Mouse (Mus musculus) stomach, embryonic 14.5 days (tissue): ENCODE results near the gene Fzr1. TPM values are rescaled to one million over a fixed set of nuclear protein-coding genes. Genes with fewer than 3 reads are reported as not detected.

Source experiments
- ATAC-seq: fragments of 200-750 bp; cut with Nextera tagmentation; 2 replicates; pipeline ENCODE4 v1.8.0; 2017; ENCODE audit warnings: low read depth, moderate TSS enrichment; ENCODE audit not compliant: insufficient number of reproducible peaks, insufficient read depth, low FRiP score
- H3K27ac ChIP-seq: fragments of 300-500 bp; sonication (generic); 2 replicates; pipeline ENCODE4 v1.5.1; 2014; ENCODE audit warnings: mild to moderate bottlenecking, low read length, moderate library complexity, mixed read lengths
- H3K27me3 ChIP-seq: fragments of 300-500 bp; sonication (generic); 2 replicates; pipeline ENCODE4 v1.6.1; 2014; ENCODE audit warnings: low read length, control low read depth, mixed read lengths; ENCODE audit not compliant: control insufficient read depth, insufficient read depth
- H3K36me3 ChIP-seq: fragments of 300-500 bp; sonication (generic); 2 replicates; pipeline ENCODE4 v1.6.1; 2014; ENCODE audit warnings: mild to moderate bottlenecking, control low read depth, low read length, moderate library complexity, mixed read lengths; ENCODE audit not compliant: control insufficient read depth, insufficient read depth
- H3K4me1 ChIP-seq: fragments of 300-500 bp; sonication (generic); 2 replicates; pipeline ENCODE4 v1.6.1; 2014; ENCODE audit warnings: low read length, control low read depth, mixed read lengths; ENCODE audit not compliant: control insufficient read depth, insufficient read depth
- H3K4me2 ChIP-seq: fragments of 300-500 bp; sonication (generic); replicated peaks from 2 replicates; pipeline ENCODE4 v1.6.1; 2014; ENCODE audit warnings: low read depth, low read length, control low read depth
- H3K4me3 ChIP-seq: fragments of 300-500 bp; sonication (generic); 2 replicates; pipeline ENCODE4 v1.5.1; 2014; ENCODE audit warnings: low read depth, low read length, control low read depth
- H3K9ac ChIP-seq: fragments of 300-500 bp; sonication (generic); replicated peaks from 2 replicates; pipeline ENCODE4 v1.6.1; 2014; ENCODE audit warnings: low read depth, mild to moderate bottlenecking, control low read depth, low read length, moderate library complexity, mixed read lengths
- H3K9me3 ChIP-seq: fragments of 300-500 bp; sonication (generic); 2 replicates; pipeline ENCODE4 v1.6.1; 2016; ENCODE audit warnings: low read depth, low read length, control low read depth; ENCODE audit not compliant: control insufficient read depth
- WGBS: fragments of 180-500 bp; shearing (Covaris S2); extraction: QIAGEN DNeasy Blood & Tissue Kit; methylation state at CpG from one replicate; pipeline ENCODE4 v1.1.7; 2014; 5-methylcytosine and 5-hydroxymethylcytosine counted together
- polyA plus RNA-seq: library from polyadenylated mRNA; unstranded; fragments of >200 nt; fragmentation: Nextera tagmentation; extraction: Ambion mirVana; gene quantifications from 2 replicates; pipeline ENCODE4 v1.2.1, GENCODE M21; 2014

Fzr1 gene
- polyA plus RNA-seq, 1 experiment from 2014 or later, result 88.7 TPM

DNA sequence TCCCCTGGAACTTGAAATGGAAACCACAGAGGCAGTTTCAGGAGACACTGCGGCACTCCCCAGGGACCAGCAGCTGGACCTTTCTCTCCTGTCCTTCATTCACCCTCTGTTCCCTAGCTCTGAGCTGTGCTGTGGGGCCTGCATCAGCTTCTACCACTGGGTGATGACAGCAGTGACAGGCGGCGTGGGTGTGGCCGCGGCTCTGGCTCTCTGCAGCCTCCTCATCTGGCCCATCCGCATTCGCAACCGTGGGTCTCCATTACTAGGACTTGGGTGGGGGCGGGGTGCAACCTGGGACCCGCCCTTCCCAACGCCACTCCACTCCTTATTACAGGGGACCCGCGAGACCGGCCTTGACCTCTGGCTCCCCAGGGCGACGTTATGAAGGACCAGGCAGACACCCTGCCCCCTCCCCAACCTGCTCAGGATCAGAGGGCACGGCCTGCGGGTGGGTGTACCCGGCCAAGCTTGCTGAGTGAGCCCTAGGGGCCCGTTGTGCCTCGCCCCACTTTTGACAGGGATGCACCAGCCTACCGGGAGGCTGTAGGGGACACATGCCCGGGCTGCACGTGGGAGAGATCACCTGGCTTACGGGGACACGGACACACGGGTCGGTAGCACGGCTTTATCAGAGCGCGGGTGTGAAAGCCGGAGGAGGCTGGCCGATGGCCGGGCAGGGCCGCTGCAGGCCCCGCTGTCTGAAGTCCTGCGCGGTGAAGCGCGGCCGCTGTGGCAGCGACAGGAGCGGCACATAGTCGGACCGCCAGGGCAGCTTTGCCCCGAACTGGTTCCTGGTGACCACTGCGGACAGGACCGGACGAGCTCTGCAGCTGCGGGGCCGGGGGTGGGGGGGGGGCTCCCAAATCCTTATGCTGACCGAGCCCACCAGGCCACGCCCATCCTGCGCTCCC, 14.6 kb downstream of the Fzr1 start:
- Histone ChIP-seq H3K27ac (no peak overlapping the region), H3K36me3 (peaks cover 26% of the 10 kb centered on the region), H3K4me2 (peak overlapping the region; percentile 62), H3K9me3 (no peaks in the 10 kb centered on the region), H3K4me3 (peak overlapping the region; percentile 29), H3K9ac (peak overlapping the region; percentile 25; the same call in 1 of the 2 replicates), H3K27me3 (no peaks in the 10 kb centered on the region; the same call in 1 of the 2 replicates), H3K4me1 (peaks cover 23% of the 10 kb centered on the region; the same call in 1 of the 2 replicates)
- 16% methylated on average over 52 of the region's 54 CpGs for WGBS
- 0 out of 2 replicates have a peak, but pooled peaks have one; percentile 2 for ATAC-seq

DNA sequence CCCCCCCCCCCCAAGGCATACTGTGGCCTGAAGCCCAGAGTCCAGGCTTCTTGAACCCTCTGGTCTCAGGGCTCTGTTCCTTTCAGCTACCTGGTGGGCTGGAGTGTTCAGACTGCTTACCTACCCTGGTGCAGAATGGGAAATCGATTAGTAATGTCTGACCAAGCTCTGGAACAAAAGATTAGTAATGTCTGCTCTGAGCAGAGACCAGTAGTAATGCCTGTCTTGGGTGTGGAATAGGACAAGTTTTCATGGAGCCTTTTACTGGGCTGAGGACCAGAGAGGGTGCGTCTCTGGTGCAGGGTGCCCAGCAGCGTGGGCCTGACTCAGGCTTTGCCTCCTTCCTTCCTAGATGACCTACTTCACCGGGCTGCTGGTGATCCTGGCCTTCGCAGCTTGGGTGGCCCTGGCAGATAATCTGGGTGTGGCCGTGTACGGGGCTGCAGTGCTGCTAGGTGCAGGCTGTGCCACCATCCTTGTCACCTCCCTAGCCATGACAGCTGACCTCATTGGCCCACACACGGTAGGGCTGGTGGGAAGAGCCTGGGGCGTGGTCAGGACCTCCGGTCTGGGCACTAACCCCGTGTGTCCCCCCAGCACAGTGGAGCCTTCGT, 15.9 kb downstream of the Fzr1 start:
- peak; percentile 7; the same call in 1 of the 2 replicates for ATAC-seq
- no peaks in the 10 kb centered on the region for H3K9me3 ChIP-seq
- H3K4me3 ChIP-seq, result no peak overlapping the region
- peaks cover 14% of the 10 kb centered on the region for H3K36me3 ChIP-seq
- H3K9ac ChIP-seq, result no peak overlapping the region
- H3K4me1 ChIP-seq, result peaks cover 31% of the 10 kb centered on the region
- H3K27me3 ChIP-seq, result no peaks in the 10 kb centered on the region; the same call in 1 of the 2 replicates
- no peak overlapping the region for H3K27ac ChIP-seq
- 62% methylated on average over 12 of the region's 12 CpGs for WGBS
- H3K4me2 ChIP-seq, result no peak overlapping the region

DNA sequence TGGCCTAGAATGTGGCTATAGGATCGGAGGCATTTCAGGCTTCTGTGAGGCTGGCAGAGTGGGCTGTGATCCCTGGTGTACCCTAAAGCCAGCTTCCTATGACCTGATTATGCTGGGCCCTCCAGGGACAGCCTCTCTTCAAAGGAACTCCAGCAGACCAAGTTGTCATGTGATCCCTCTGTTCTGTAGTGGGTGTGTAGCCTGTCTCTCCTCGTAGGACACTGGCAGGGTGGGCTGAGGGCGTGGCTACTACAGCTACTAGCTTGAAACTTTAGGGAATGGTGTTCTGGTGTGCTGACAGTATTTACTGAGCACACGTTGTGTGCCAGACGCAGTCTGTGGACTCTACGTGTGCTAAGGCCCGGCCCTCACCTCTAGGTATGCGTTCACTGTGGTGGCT, 17.6 kb downstream of the Fzr1 start:
- Histone ChIP-seq H3K4me2 (no peak overlapping the region), H3K9me3 (no peaks in the 10 kb centered on the region), H3K27ac (no peak overlapping the region), H3K27me3 (no peaks in the 10 kb centered on the region; the same call in 1 of the 2 replicates), H3K9ac (no peak overlapping the region), H3K4me1 (peaks cover 34% of the 10 kb centered on the region), H3K4me3 (no peak overlapping the region), H3K36me3 (no peaks in the 10 kb centered on the region)
- ATAC-seq, result no peak; the same call in 1 of the 2 replicates
- WGBS, result 55% methylated on average over 8 of the region's 8 CpGs

DNA sequence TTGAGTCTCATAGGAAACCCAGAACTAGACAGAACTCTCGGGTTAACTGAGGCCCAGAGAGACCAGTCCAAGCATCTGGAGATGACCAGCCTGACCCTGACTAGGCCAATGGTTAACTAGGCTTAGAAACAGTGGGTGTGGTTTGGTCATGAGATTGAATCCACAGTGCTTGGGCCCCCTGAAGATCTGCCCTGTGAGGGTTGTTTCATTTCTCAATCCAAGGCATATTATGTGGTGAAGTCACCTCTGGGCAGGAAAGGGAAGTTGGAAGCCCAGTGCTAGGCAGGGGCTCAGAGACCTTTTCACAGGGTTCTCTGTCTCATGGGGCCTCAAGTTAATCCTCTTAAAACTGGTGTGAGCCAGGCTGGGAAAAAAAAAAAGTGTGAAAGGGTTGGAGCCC, 19.5 kb downstream of the Fzr1 start:
- no peaks in the 10 kb centered on the region; the same call in 1 of the 2 replicates for H3K27me3 ChIP-seq
- H3K4me1 ChIP-seq, result peaks cover 20% of the 10 kb centered on the region
- H3K36me3 ChIP-seq, result no peaks in the 10 kb centered on the region
- no peaks in the 10 kb centered on the region for H3K9me3 ChIP-seq
- H3K4me3 ChIP-seq, result no peak overlapping the region
- 55% methylated on average over 1 of the region's 1 CpGs for WGBS
- H3K4me2 ChIP-seq, result peak overlapping the region; percentile 96
- ATAC-seq, result no peak
- H3K27ac ChIP-seq, result no peak overlapping the region
- no peak overlapping the region for H3K9ac ChIP-seq

DNA sequence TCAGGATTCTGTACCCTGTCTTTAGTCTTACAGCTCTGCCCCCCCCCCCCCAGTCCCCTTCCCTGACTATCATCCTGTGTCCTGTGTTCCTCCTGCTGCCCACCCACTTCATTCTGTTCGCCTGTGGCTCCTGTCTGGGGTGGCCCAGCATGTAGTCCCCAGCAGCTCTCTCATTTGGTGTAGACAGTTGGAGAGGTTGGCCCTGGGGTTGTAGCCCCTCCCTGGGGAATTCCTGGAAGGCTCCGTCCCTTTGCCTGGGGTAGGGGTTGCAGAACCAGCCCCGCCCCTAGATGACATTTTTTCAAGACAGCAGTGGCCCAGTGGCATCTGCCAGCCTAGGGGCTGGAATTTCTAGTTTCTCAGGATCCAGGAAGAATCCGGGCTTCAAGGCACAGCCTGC, 20.1 kb downstream of the Fzr1 start:
- WGBS, result 28% methylated on average over 4 of the region's 4 CpGs
- H3K4me1 ChIP-seq, result peaks cover 14% of the 10 kb centered on the region
- H3K4me2 ChIP-seq, result peak overlapping the region; percentile 96
- H3K4me3 ChIP-seq, result peak overlapping the region; percentile 65
- H3K27ac ChIP-seq, result no peak overlapping the region
- no peaks in the 10 kb centered on the region for H3K9me3 ChIP-seq
- H3K9ac ChIP-seq, result 0 out of 2 replicates have a peak overlapping the region, but pooled peaks have one; percentile 62
- no peaks in the 10 kb centered on the region for H3K36me3 ChIP-seq
- no peak for ATAC-seq
- no peaks in the 10 kb centered on the region; the same call in 1 of the 2 replicates for H3K27me3 ChIP-seq

DNA sequence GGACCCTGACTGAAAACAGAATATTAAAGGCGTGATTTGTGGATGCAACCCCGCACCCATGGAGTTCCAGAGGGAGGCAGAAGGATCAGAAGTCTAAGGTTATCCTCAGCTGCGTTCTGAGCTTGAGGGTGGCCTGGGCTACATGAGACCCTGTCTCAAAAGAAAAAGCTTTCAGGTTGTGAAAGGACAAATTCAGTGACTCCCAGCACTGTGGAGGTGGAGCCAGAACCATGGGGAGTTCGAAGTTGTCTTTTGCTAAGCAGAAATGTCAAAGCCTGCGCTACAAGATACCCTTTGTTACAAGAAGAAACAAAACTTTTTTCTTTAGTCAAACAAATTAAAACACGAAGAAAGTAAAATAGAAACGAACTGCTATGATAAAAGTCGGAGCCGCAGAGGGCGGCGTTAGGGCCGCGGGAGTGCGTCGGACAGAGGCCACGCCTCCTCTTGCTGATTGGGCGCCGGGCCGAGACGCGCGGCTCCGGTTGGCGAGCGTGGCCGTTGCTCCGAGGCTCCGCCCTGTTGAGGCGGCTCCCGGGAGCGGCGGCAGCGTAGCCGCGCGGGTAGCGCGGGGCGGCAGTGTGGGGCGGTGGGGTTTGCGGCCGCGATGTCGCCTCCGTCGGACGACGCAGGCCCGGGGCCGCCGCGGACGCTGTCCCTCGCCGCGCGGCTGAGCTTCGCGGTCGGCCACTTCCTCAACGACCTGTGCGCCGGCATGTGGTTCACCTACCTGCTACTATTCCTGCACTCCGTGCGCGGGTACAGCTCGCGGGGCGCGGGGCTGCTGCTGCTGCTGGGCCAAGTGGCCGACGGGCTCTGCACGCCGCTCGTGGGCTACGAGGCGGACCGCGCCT, 21.1 kb downstream of the Fzr1 start, which contains the start of gene Mfsd12:
Gene Mfsd12, plus strand, starts transcription at position 501 of the 854 bp plus-strand sequence.
- H3K9ac ChIP-seq, result peak within 1 kb of the TSS; percentile 62; the same call in 1 of the 2 replicates
- no peaks in the 10 kb centered on the region for H3K9me3 ChIP-seq
- peak within 1 kb of the TSS; percentile 96 for H3K4me2 ChIP-seq
- H3K4me3 ChIP-seq, result peak within 1 kb of the TSS; percentile 65
- no peak within 1 kb of the TSS for H3K27ac ChIP-seq
- H3K4me1 ChIP-seq, result peaks cover 11% of the 10 kb centered on the region
- H3K27me3 ChIP-seq, result no peaks in the 10 kb centered on the region
- no peaks in the 10 kb centered on the region for H3K36me3 ChIP-seq
- peak; percentile 76 for ATAC-seq
- 2% methylated on average over 79 of the region's 79 CpGs for WGBS

DNA sequence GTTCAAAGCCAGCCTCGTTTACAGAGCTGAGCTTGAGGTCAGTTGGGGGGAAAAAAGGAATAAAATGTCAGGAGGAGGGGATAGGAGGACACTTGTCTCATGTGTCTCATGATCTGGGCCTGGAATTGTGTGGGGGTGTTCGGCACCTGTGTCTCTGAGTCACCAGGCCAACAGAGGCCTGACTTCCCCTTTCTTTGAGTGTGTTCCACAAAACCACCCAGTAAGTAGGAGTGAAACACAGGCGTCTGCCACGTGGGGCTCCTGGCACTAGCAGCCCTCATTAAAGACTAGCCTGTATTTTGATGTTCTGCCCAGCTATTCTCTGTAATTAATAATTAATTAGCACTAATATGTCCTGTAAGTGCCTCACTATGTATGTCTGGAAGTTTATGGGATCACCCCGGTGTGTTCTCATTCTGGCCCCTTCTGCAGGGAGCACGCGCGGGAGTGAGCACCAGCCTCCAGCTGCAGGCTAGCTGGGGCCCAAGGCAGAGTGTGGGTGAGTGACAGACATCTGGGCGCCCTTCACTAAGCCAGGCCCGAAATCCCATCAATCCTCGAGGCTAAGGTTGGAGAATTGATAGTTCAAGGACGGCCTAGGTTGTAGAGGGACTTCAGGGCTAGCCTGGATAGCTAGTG, 21.8 kb downstream of the Fzr1 start:
- Histone ChIP-seq H3K4me1 (peaks cover 11% of the 10 kb centered on the region), H3K27ac (no peak overlapping the region), H3K9ac (no peak overlapping the region), H3K27me3 (no peaks in the 10 kb centered on the region), H3K9me3 (no peaks in the 10 kb centered on the region), H3K4me3 (peak overlapping the region; percentile 65), H3K36me3 (no peaks in the 10 kb centered on the region), H3K4me2 (peak overlapping the region; percentile 96; the same call in 1 of the 2 replicates)
- ATAC-seq, result no peak
- WGBS, result 51% methylated on average over 12 of the region's 12 CpGs
